Mouse (Mus musculus): ENCODE measurements around the gene Capg. TPM values are rescaled to one million over a fixed set of nuclear protein-coding genes. Genes with fewer than 3 reads are reported as not detected.
"Not testable (repeated sequence)": the region's sequence is repeated elsewhere in the genome, so short reads cannot be mapped to it uniquely, and the experiment has no call there.

Capg gene
- polyA plus RNA-seq, 1 experiment from 2014 or later: 6.3 TPM

- Histone ChIP-seq H3K27me3 (replicated peaks; ENCODE audit: control insufficient read depth, insufficient read depth, low read length) (no peaks in the 10 kb centered on the region), H3K4me1 (ENCODE audit: control insufficient read depth, insufficient read depth, low read length) (peaks cover 20% of the 10 kb centered on the region), H3K4me2 (ENCODE audit: low read length) (no peak overlapping the region), H3K36me3 (ENCODE audit: control insufficient read depth, insufficient read depth, low read length) (no peaks in the 10 kb centered on the region), H3K9ac (ENCODE audit: low read length) (no peak overlapping the region), H3K9me3 (replicated peaks; ENCODE audit: control insufficient read depth, low read length) (no peaks in the 10 kb centered on the region), H3K27ac (ENCODE audit: low read depth, low read length) (no peak overlapping the region), H3K4me3 (ENCODE audit: low read depth, low read length) (no peak overlapping the region)
- DNase-seq (ENCODE audit: low spot score) (no peak), ATAC-seq (no peak)
- 65% methylated on average over 4 of the region's 4 CpGs for WGBS
Measured at GRCm38 (mm10) chr6:72523222-72523621, 21.0 kb upstream of the Capg start.

DNA sequence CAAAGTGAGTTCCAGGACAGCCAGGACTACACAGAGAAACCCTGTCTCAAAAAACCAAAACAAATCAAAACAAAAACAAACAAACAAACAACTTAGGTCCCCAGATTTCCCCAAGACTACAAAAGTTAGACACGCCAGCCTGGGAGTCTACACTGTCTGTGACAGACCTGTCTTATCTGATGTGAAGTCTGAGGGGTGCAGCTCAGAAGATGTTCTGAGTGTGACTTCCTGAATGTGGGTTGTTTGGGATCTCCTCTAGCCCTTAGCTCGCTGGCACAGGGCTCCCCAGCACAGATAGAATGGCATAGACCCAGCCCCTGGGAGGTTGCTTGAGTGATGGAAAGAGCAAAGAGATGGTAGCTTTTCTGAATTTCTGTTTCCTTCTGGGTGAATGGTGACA is 20.0 kb upstream of the Capg start:
- no peak for ATAC-seq
- DNase-seq (ENCODE audit: low spot score): no peak
- Histone ChIP-seq H3K4me3 (ENCODE audit: low read depth, low read length) (no peak overlapping the region), H3K4me1 (ENCODE audit: control insufficient read depth, insufficient read depth, low read length) (peaks cover 15% of the 10 kb centered on the region), H3K27me3 (replicated peaks; ENCODE audit: control insufficient read depth, insufficient read depth, low read length) (no peaks in the 10 kb centered on the region), H3K9ac (ENCODE audit: low read length) (no peak overlapping the region), H3K27ac (ENCODE audit: low read depth, low read length) (no peak overlapping the region), H3K4me2 (ENCODE audit: low read length) (no peak overlapping the region), H3K9me3 (replicated peaks; ENCODE audit: control insufficient read depth, low read length) (no peaks in the 10 kb centered on the region), H3K36me3 (ENCODE audit: control insufficient read depth, insufficient read depth, low read length) (no peaks in the 10 kb centered on the region)
- 82% methylated on average over 2 of the region's 2 CpGs for WGBS

- ATAC-seq: no peak
- H3K4me2 ChIP-seq (ENCODE audit: low read length): no peak overlapping the region
Measured at GRCm38 (mm10) chr6:72527070-72527469, 17.1 kb upstream of the Capg start.

GRCm38 (mm10) chr6:72528410-72529151 is 15.6 kb upstream of the Capg start:
- Histone ChIP-seq H3K36me3 (ENCODE audit: control insufficient read depth, insufficient read depth, low read length) (no peaks in the 10 kb centered on the region), H3K9ac (ENCODE audit: low read length) (no peak overlapping the region), H3K4me3 (ENCODE audit: low read depth, low read length) (no peak overlapping the region), H3K27me3 (replicated peaks; ENCODE audit: control insufficient read depth, insufficient read depth, low read length) (no peaks in the 10 kb centered on the region), H3K27ac (ENCODE audit: low read depth, low read length) (no peak overlapping the region), H3K9me3 (replicated peaks; ENCODE audit: control insufficient read depth, low read length) (no peaks in the 10 kb centered on the region), H3K4me1 (ENCODE audit: control insufficient read depth, insufficient read depth, low read length) (no peaks in the 10 kb centered on the region), H3K4me2 (ENCODE audit: low read length) (no peak overlapping the region)
- no peak for DNase-seq (ENCODE audit: low spot score)
- no peak for ATAC-seq
- 75% methylated on average over 10 of the region's 10 CpGs for WGBS

More at GRCm38 (mm10) chr6:72527070-72527469, 17.1 kb upstream of the Capg start:
- Histone ChIP-seq H3K4me1 (ENCODE audit: control insufficient read depth, insufficient read depth, low read length) (no peaks in the 10 kb centered on the region), H3K9me3 (replicated peaks; ENCODE audit: control insufficient read depth, low read length) (no peaks in the 10 kb centered on the region), H3K4me3 (ENCODE audit: low read depth, low read length) (no peak overlapping the region), H3K27me3 (replicated peaks; ENCODE audit: control insufficient read depth, insufficient read depth, low read length) (no peaks in the 10 kb centered on the region), H3K9ac (ENCODE audit: low read length) (no peak overlapping the region), H3K36me3 (ENCODE audit: control insufficient read depth, insufficient read depth, low read length) (no peaks in the 10 kb centered on the region), H3K27ac (ENCODE audit: low read depth, low read length) (no peak overlapping the region)
- 83% methylated on average over 4 of the region's 4 CpGs for WGBS
- DNase-seq (ENCODE audit: low spot score): no peak

DNA sequence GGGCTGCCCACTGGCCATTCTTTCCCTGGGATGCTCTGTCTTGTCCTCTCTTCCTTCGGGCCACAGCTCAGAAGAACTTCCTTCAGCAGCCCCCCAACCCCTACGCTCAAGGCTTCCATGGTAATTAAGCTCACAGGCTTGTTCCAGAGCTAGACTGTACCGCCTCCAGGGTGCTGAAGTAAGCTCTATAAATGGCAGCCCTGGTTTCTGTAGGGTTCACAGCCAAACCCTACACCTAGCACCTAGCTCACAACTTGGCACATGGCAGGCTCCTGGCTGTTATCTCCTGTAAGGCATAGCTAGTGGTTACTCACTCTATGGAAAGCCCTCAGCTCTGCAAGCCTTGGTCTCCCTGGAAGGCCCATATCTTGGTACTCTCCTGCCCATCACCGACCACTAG is 11.6 kb upstream of the Capg start:
- 82% methylated on average over 4 of the region's 4 CpGs for WGBS
- Histone ChIP-seq H3K27me3 (replicated peaks; ENCODE audit: control insufficient read depth, insufficient read depth, low read length) (no peaks in the 10 kb centered on the region), H3K36me3 (ENCODE audit: control insufficient read depth, insufficient read depth, low read length) (no peaks in the 10 kb centered on the region), H3K4me2 (ENCODE audit: low read length) (no peak overlapping the region), H3K9me3 (replicated peaks; ENCODE audit: control insufficient read depth, low read length) (no peaks in the 10 kb centered on the region), H3K27ac (ENCODE audit: low read depth, low read length) (0 out of 2 replicates have a peak overlapping the region, but pooled peaks have one; percentile 23), H3K4me3 (ENCODE audit: low read depth, low read length) (no peak overlapping the region), H3K4me1 (ENCODE audit: control insufficient read depth, insufficient read depth, low read length) (no peaks in the 10 kb centered on the region), H3K9ac (ENCODE audit: low read length) (no peak overlapping the region)
- no peak for ATAC-seq
- no peak for DNase-seq (ENCODE audit: low spot score)

- not testable (repeated sequence) for H3K4me2 ChIP-seq (ENCODE audit: low read length); H3K36me3 ChIP-seq (ENCODE audit: control insufficient read depth, insufficient read depth, low read length); H3K27me3 ChIP-seq (replicated peaks; ENCODE audit: control insufficient read depth, insufficient read depth, low read length); H3K9me3 ChIP-seq (replicated peaks; ENCODE audit: control insufficient read depth, low read length); DNase-seq (ENCODE audit: low spot score); H3K4me3 ChIP-seq (ENCODE audit: low read depth, low read length); H3K9ac ChIP-seq (ENCODE audit: low read length); H3K27ac ChIP-seq (ENCODE audit: low read depth, low read length); H3K4me1 ChIP-seq (ENCODE audit: control insufficient read depth, insufficient read depth, low read length)
- WGBS: 38% methylated on average over 1 of the region's 1 CpGs
- peak; percentile 19; the same call in 1 of the 2 replicates for ATAC-seq
Measured at GRCm38 (mm10) chr6:72533555-72533954, 10.6 kb upstream of the Capg start.

- Histone ChIP-seq H3K4me1 (ENCODE audit: control insufficient read depth, insufficient read depth, low read length) (peaks cover 6% of the 10 kb centered on the region; the same call in 1 of the 2 replicates), H3K9me3 (replicated peaks; ENCODE audit: control insufficient read depth, low read length) (no peaks in the 10 kb centered on the region), H3K36me3 (ENCODE audit: control insufficient read depth, insufficient read depth, low read length) (no peaks in the 10 kb centered on the region), H3K27ac (ENCODE audit: low read depth, low read length) (no peak overlapping the region), H3K27me3 (replicated peaks; ENCODE audit: control insufficient read depth, insufficient read depth, low read length) (no peaks in the 10 kb centered on the region), H3K4me3 (ENCODE audit: low read depth, low read length) (no peak overlapping the region), H3K4me2 (ENCODE audit: low read length) (no peak overlapping the region), H3K9ac (ENCODE audit: low read length) (no peak overlapping the region)
- DNase-seq (ENCODE audit: low spot score) (peak; percentile 95), ATAC-seq (peak; percentile 76)
- WGBS: 42% methylated on average over 8 of the region's 9 CpGs
Measured at GRCm38 (mm10) chr6:72534035-72534809, 10.0 kb upstream of the Capg start.

DNA sequence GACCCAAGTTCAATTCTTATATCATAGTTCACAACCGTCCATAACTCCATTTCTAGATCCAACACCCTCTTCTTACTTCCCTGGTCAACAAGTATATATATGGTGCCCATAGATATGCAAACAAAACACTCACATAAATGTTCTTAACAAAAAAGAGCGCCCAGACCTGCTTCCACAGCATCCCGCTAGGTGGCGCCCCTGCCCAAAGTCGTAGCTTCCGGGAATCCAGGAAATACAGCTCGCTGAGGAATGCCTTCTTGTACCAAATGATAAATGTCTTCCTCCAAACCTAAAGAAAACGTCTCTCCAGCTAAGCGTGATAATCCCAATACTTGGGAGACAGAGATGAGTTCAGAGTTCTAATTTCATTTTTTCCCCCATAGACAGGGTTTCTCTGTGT is 9.0 kb upstream of the Capg start:
- no peak overlapping the region for H3K27ac ChIP-seq (ENCODE audit: low read depth, low read length)

More for the DNA sequence above, 9.0 kb upstream of the Capg start:
- ATAC-seq (no peak), DNase-seq (ENCODE audit: low spot score) (peak; percentile 83)
- Histone ChIP-seq H3K4me3 (ENCODE audit: low read depth, low read length) (no peak overlapping the region), H3K36me3 (ENCODE audit: control insufficient read depth, insufficient read depth, low read length) (no peaks in the 10 kb centered on the region), H3K9me3 (replicated peaks; ENCODE audit: control insufficient read depth, low read length) (no peaks in the 10 kb centered on the region), H3K9ac (ENCODE audit: low read length) (no peak overlapping the region), H3K4me1 (ENCODE audit: control insufficient read depth, insufficient read depth, low read length) (peaks cover 6% of the 10 kb centered on the region; the same call in 1 of the 2 replicates), H3K27me3 (replicated peaks; ENCODE audit: control insufficient read depth, insufficient read depth, low read length) (no peaks in the 10 kb centered on the region), H3K4me2 (ENCODE audit: low read length) (peak overlapping the region; percentile 35)
- WGBS: 7% methylated on average over 9 of the region's 9 CpGs
